Mouse (Mus musculus): ENCODE data around the gene Ankrd33. TPM values are rescaled to one million over a fixed set of nuclear protein-coding genes. Genes with fewer than 3 reads are reported as not detected.
"Not testable (repeated sequence)": the region's sequence is repeated elsewhere in the genome, so short reads cannot be mapped to it uniquely, and the experiment has no call there.

Ankrd33 gene
- polyA plus RNA-seq, 1 experiment from 2014 or later, result not detected

- Histone ChIP-seq H3K4me3 (no peak overlapping the region), H3K36me3 (no peaks in the 10 kb centered on the region), H3K4me2 (replicated peaks) (no peak overlapping the region), H3K4me1 (peaks cover 5% of the 10 kb centered on the region; the same call in 1 of the 2 replicates), H3K27ac (no peak overlapping the region), H3K9me3 (no peaks in the 10 kb centered on the region), H3K9ac (no peak overlapping the region), H3K27me3 (0 out of 2 replicates have a peak, but pooled peaks cover 3% of the 10 kb centered on the region)
- WGBS, result 90% methylated on average over 5 of the region's 5 CpGs
- ATAC-seq (ENCODE audit: low FRiP score, low read depth), result no peak
Observed at GRCm38 (mm10) chr15:101107906-101108671, 7.5 kb upstream of the Ankrd33 start.

- 63% methylated on average over 8 of the region's 8 CpGs for WGBS
- Histone ChIP-seq H3K27ac (no peak overlapping the region), H3K4me3 (no peak overlapping the region), H3K9me3 (peaks cover 5% of the 10 kb centered on the region; the same call in 1 of the 2 replicates), H3K36me3 (no peaks in the 10 kb centered on the region), H3K4me1 (0 out of 2 replicates have a peak, but pooled peaks cover 5% of the 10 kb centered on the region), H3K27me3 (0 out of 2 replicates have a peak, but pooled peaks cover 3% of the 10 kb centered on the region), H3K4me2 (replicated peaks) (no peak overlapping the region), H3K9ac (no peak overlapping the region)
- ATAC-seq (ENCODE audit: low FRiP score, low read depth), result no peak; the same call in 1 of the 2 replicates
Observed at GRCm38 (mm10) chr15:101113176-101113575, 2.4 kb upstream of the Ankrd33 start.

- not testable (repeated sequence) for H3K4me2 ChIP-seq (replicated peaks); H3K27me3 ChIP-seq; H3K4me3 ChIP-seq; H3K27ac ChIP-seq; H3K36me3 ChIP-seq; H3K9me3 ChIP-seq; H3K4me1 ChIP-seq; H3K9ac ChIP-seq; ATAC-seq (ENCODE audit: low FRiP score, low read depth)
- 85% methylated on average over 2 of the region's 2 CpGs for WGBS
Observed at GRCm38 (mm10) chr15:101113778-101114177, 1.8 kb upstream of the Ankrd33 start.

GRCm38 (mm10) chr15:101118399-101119125, 3.0 kb downstream of the Ankrd33 start:
- Histone ChIP-seq H3K4me1 (no peaks in the 10 kb centered on the region), H3K27ac (no peak overlapping the region), H3K4me2 (replicated peaks) (no peak overlapping the region), H3K36me3 (no peaks in the 10 kb centered on the region), H3K9ac (no peak overlapping the region), H3K27me3 (no peaks in the 10 kb centered on the region), H3K9me3 (peaks cover 5% of the 10 kb centered on the region; the same call in 1 of the 2 replicates), H3K4me3 (no peak overlapping the region)
- 57% methylated on average over 14 of the region's 14 CpGs for WGBS
- ATAC-seq (ENCODE audit: low FRiP score, low read depth), result no peak

GRCm38 (mm10) chr15:101121411-101122289, 6.1 kb downstream of the Ankrd33 start:
- H3K9ac ChIP-seq, result no peak overlapping the region
- no peak overlapping the region for H3K27ac ChIP-seq
- H3K9me3 ChIP-seq, result peaks cover 4% of the 10 kb centered on the region; the same call in 1 of the 2 replicates
- H3K27me3 ChIP-seq, result no peaks in the 10 kb centered on the region
- no peak for ATAC-seq (ENCODE audit: low FRiP score, low read depth)
- 69% methylated on average over 9 of the region's 9 CpGs for WGBS
- H3K4me1 ChIP-seq, result no peaks in the 10 kb centered on the region
- H3K36me3 ChIP-seq, result no peaks in the 10 kb centered on the region
- no peak overlapping the region for H3K4me3 ChIP-seq
- no peak overlapping the region for H3K4me2 ChIP-seq (replicated peaks)

- Histone ChIP-seq H3K27me3 (peaks cover 4% of the 10 kb centered on the region; the same call in 1 of the 2 replicates), H3K4me3 (no peak overlapping the region), H3K4me2 (replicated peaks) (no peak overlapping the region), H3K9ac (no peak overlapping the region), H3K27ac (no peak overlapping the region), H3K4me1 (0 out of 2 replicates have a peak, but pooled peaks cover 4% of the 10 kb centered on the region), H3K36me3 (no peaks in the 10 kb centered on the region), H3K9me3 (peaks cover 4% of the 10 kb centered on the region; the same call in 1 of the 2 replicates)
- 33% methylated on average over 2 of the region's 2 CpGs for WGBS
- no peak for ATAC-seq (ENCODE audit: low FRiP score, low read depth)
Observed at GRCm38 (mm10) chr15:101122290-101122589, 6.7 kb downstream of the Ankrd33 start.

GRCm38 (mm10) chr15:101123202-101123601, 7.6 kb downstream of the Ankrd33 start:
- Histone ChIP-seq H3K27ac (no peak overlapping the region), H3K9me3 (peaks cover 4% of the 10 kb centered on the region; the same call in 1 of the 2 replicates), H3K27me3 (peaks cover 14% of the 10 kb centered on the region), H3K36me3 (no peaks in the 10 kb centered on the region), H3K4me1 (peaks cover 6% of the 10 kb centered on the region), H3K4me3 (no peak overlapping the region), H3K9ac (peak overlapping the region; percentile 19; the same call in 1 of the 2 replicates), H3K4me2 (replicated peaks) (no peak overlapping the region)
- no peak for ATAC-seq (ENCODE audit: low FRiP score, low read depth)
- WGBS, result 57% methylated on average over 4 of the region's 4 CpGs

- no peak overlapping the region for H3K4me2 ChIP-seq (replicated peaks)
- no peak for ATAC-seq (ENCODE audit: low FRiP score, low read depth)
- H3K9me3 ChIP-seq, result peaks cover 4% of the 10 kb centered on the region; the same call in 1 of the 2 replicates
- H3K36me3 ChIP-seq, result no peaks in the 10 kb centered on the region
- H3K4me1 ChIP-seq, result peaks cover 20% of the 10 kb centered on the region
- no peak overlapping the region for H3K4me3 ChIP-seq
- peaks cover 36% of the 10 kb centered on the region for H3K27me3 ChIP-seq
- no peak overlapping the region for H3K27ac ChIP-seq
- 86% methylated on average over 6 of the region's 6 CpGs for WGBS
- no peak overlapping the region for H3K9ac ChIP-seq
Observed at GRCm38 (mm10) chr15:101125561-101125960, 10.0 kb downstream of the Ankrd33 start.

GRCm38 (mm10) chr15:101126876-101127544, 11.5 kb downstream of the Ankrd33 start:
- H3K9ac ChIP-seq, result no peak overlapping the region
- H3K36me3 ChIP-seq, result no peaks in the 10 kb centered on the region
- H3K4me2 ChIP-seq (replicated peaks), result no peak overlapping the region
- peaks cover 29% of the 10 kb centered on the region for H3K4me1 ChIP-seq
- peaks cover 48% of the 10 kb centered on the region for H3K27me3 ChIP-seq
- H3K4me3 ChIP-seq, result no peak overlapping the region
- WGBS, result 76% methylated on average over 12 of the region's 12 CpGs
- no peak overlapping the region for H3K27ac ChIP-seq
- ATAC-seq (ENCODE audit: low FRiP score, low read depth), result no peak
- H3K9me3 ChIP-seq, result peaks cover 4% of the 10 kb centered on the region; the same call in 1 of the 2 replicates

- Histone ChIP-seq H3K27me3 (peaks cover 49% of the 10 kb centered on the region), H3K4me2 (replicated peaks) (peak within 1 kb of the TSS; percentile 74), H3K4me3 (peak within 1 kb of the TSS; percentile 46), H3K4me1 (peaks cover 40% of the 10 kb centered on the region), H3K27ac (no peak within 1 kb of the TSS; the same call in 1 of the 2 replicates), H3K9ac (peak within 1 kb of the TSS; percentile 71), H3K36me3 (no peaks in the 10 kb centered on the region), H3K9me3 (peaks cover 4% of the 10 kb centered on the region; the same call in 1 of the 2 replicates)
- 4% methylated on average over 46 of the region's 46 CpGs for WGBS
- 0 out of 2 replicates have a peak, but pooled peaks have one; percentile 20 for ATAC-seq (ENCODE audit: low FRiP score, low read depth)
Observed at GRCm38 (mm10) chr15:101128181-101129089, 12.9 kb downstream of the Ankrd33 start, which contains the start of gene Acvrl1. Gene Acvrl1, plus strand, starts transcription at chr15:101128522.
